Mouse (Mus musculus) ES-Bruce4 (cell line): ENCODE results near the gene Extl1.
A peak's percentile ranks its signal among the peaks of the same experiment; 100 is the strongest.

ENCODE experiments used
- CTCF ChIP-seq: IDR thresholded peaks from one replicate; pipeline ENCODE4 v1.8.1; 2011; ENCODE audit warnings: low read depth, low read length
- EP300 ChIP-seq: IDR thresholded peaks from 2 replicates; pipeline ENCODE4 v1.6.1; 2011; ENCODE audit warnings: low read depth, low read length; ENCODE audit not compliant: insufficient read depth
- POLR2A ChIP-seq: IDR thresholded peaks from one replicate; pipeline ENCODE4 v1.8.1; 2011; ENCODE audit warnings: low read length; ENCODE audit not compliant: insufficient read depth

GRCm38 (mm10) chr4:134316390-134316789, 67.3 kb downstream of the Extl1 start:
- TF ChIP-seq CTCF, result peak; percentile 20
- TF ChIP-seq POLR2A, result no peak
- no peak for TF ChIP-seq EP300
